Mouse (Mus musculus) stomach, embryonic 16.5 days (tissue): ENCODE data around the gene Hoxc12. TPM values are rescaled to one million over a fixed set of nuclear protein-coding genes. Genes with fewer than 3 reads are reported as not detected.

Experiments used
- ATAC-seq: fragments of 200-750 bp; cut with Nextera tagmentation; 2 replicates; pipeline ENCODE4 v1.8.0; 2017; ENCODE audit warnings: moderate number of reproducible peaks, moderate TSS enrichment; ENCODE audit not compliant: insufficient read depth, low FRiP score
- H3K27ac ChIP-seq: fragments of 300-500 bp; sonication (generic); 2 replicates; pipeline ENCODE4 v1.5.1; 2014; ENCODE audit warnings: low read length
- H3K27me3 ChIP-seq: fragments of 300-500 bp; sonication (generic); 2 replicates; pipeline ENCODE4 v1.6.1; 2014; ENCODE audit warnings: low read length, control low read depth, mixed read lengths; ENCODE audit not compliant: control insufficient read depth, insufficient read depth
- H3K36me3 ChIP-seq: fragments of 300-500 bp; sonication (generic); 2 replicates; pipeline ENCODE4 v1.6.1; 2014; ENCODE audit warnings: low read length; ENCODE audit not compliant: control insufficient read depth, insufficient read depth
- H3K4me1 ChIP-seq: fragments of 300-500 bp; sonication (generic); 2 replicates; pipeline ENCODE4 v1.6.1; 2014; ENCODE audit warnings: low read length, control low read depth, mixed read lengths; ENCODE audit not compliant: control insufficient read depth, insufficient read depth
- H3K4me2 ChIP-seq: fragments of 300-500 bp; sonication (generic); 2 replicates; pipeline ENCODE4 v1.6.1; 2014; ENCODE audit warnings: low read depth, low read length, mixed read lengths
- H3K4me3 ChIP-seq: fragments of 300-500 bp; sonication (generic); replicated peaks from 2 replicates; pipeline ENCODE4 v1.5.1; 2014; ENCODE audit warnings: mild to moderate bottlenecking, low read length
- H3K9ac ChIP-seq: fragments of 300-500 bp; sonication (generic); 2 replicates; pipeline ENCODE4 v1.6.1; 2014; ENCODE audit warnings: low read length
- H3K9me3 ChIP-seq: fragments of 300-500 bp; sonication (generic); replicated peaks from 2 replicates; pipeline ENCODE4 v1.6.1; 2016; ENCODE audit warnings: low read length, control low read depth; ENCODE audit not compliant: control insufficient read depth
- WGBS: fragments of 180-500 bp; shearing (Covaris S2); extraction: QIAGEN DNeasy Blood & Tissue Kit; methylation state at CpG from one replicate; pipeline ENCODE4 v1.1.7; 2014; 5-methylcytosine and 5-hydroxymethylcytosine counted together
- polyA plus RNA-seq: library from polyadenylated mRNA; unstranded; fragments of >200 nt; fragmentation: Nextera tagmentation; extraction: Ambion mirVana; gene quantifications from 2 replicates; pipeline ENCODE4 v1.2.1, GENCODE M21; 2015

Hoxc12 gene
- polyA plus RNA-seq, 1 experiment from 2014 or later, result not detected

DNA sequence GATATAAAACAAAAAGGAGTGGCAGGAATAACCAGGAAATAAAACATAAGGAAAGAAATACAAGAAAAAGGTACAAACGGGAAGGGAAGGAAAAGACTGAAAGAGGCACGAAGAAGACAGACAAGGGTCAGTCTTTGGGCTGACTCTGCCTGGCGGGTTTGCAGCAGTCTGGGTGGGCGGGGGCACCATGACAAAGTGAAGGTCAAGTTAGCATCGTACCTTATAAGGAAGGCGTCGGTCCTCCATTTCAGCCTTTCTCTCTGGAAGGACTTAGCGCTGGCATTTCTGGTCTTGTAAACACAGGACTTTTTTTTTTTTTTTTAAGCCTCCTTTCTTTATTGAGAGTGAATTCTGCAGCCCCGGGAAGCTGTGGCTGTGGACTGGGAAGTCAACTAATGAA lies 10.7 kb downstream of the Hoxc12 start:
- H3K9ac ChIP-seq, result no peak overlapping the region
- H3K4me1 ChIP-seq, result no peaks in the 10 kb centered on the region
- H3K4me2 ChIP-seq, result no peak overlapping the region
- no peak for ATAC-seq
- H3K9me3 ChIP-seq, result no peaks in the 10 kb centered on the region
- peaks cover 90% of the 10 kb centered on the region for H3K27me3 ChIP-seq
- 1% methylated on average over 9 of the region's 9 CpGs for WGBS
- no peak overlapping the region for H3K4me3 ChIP-seq
- H3K27ac ChIP-seq, result no peak overlapping the region
- H3K36me3 ChIP-seq, result no peaks in the 10 kb centered on the region

DNA sequence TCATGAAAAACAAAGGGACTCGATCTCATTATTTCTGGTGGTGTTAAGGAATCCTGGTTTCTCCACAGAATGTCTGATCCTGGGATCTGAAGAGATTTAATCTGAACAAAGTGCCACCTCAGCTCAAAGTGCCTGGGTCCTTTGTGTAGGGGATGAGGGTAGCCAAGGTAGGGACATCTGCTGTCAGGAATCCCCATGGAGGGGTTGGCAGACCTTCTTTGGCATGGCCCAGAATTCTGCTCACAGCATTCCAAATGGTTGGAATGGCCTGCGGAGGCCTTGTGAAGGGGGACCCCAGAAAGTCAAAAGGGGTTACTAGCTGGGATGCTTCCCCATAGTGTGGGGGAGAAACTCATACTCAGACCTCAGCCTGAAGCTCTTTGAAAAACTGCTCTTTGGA lies 12.3 kb downstream of the Hoxc12 start:
- ATAC-seq, result no peak
- Histone ChIP-seq H3K9ac (no peak overlapping the region), H3K4me3 (no peak overlapping the region), H3K36me3 (no peaks in the 10 kb centered on the region), H3K9me3 (no peaks in the 10 kb centered on the region), H3K27ac (no peak overlapping the region), H3K4me1 (no peaks in the 10 kb centered on the region), H3K27me3 (peaks cover 90% of the 10 kb centered on the region), H3K4me2 (no peak overlapping the region)
- WGBS, result 19% methylated on average over 2 of the region's 2 CpGs

- Histone ChIP-seq H3K27ac (no peak overlapping the region), H3K4me3 (no peak overlapping the region), H3K9me3 (no peaks in the 10 kb centered on the region), H3K9ac (no peak overlapping the region), H3K36me3 (no peaks in the 10 kb centered on the region), H3K27me3 (peaks cover 94% of the 10 kb centered on the region), H3K4me2 (no peak overlapping the region), H3K4me1 (no peaks in the 10 kb centered on the region)
- 2% methylated on average over 20 of the region's 20 CpGs for WGBS
- ATAC-seq, result no peak
Observed at GRCm38 (mm10) chr15:102949696-102950095, 13.1 kb downstream of the Hoxc12 start.

- H3K4me2 ChIP-seq, result no peak overlapping the region
- H3K4me1 ChIP-seq, result no peaks in the 10 kb centered on the region
- H3K36me3 ChIP-seq, result no peaks in the 10 kb centered on the region
- 12% methylated on average over 2 of the region's 2 CpGs for WGBS
- H3K9ac ChIP-seq, result no peak overlapping the region
- H3K9me3 ChIP-seq, result no peaks in the 10 kb centered on the region
- no peak for ATAC-seq
- no peak overlapping the region for H3K27ac ChIP-seq
- H3K4me3 ChIP-seq, result no peak overlapping the region
- peaks cover 95% of the 10 kb centered on the region for H3K27me3 ChIP-seq
Observed at GRCm38 (mm10) chr15:102950877-102951276, 14.3 kb downstream of the Hoxc12 start.

GRCm38 (mm10) chr15:102953561-102953960 lies 17.0 kb downstream of the Hoxc12 start:
- no peaks in the 10 kb centered on the region for H3K9me3 ChIP-seq
- H3K9ac ChIP-seq, result no peak overlapping the region
- no peak overlapping the region for H3K4me2 ChIP-seq
- 6% methylated on average over 6 of the region's 6 CpGs for WGBS
- H3K27me3 ChIP-seq, result peaks cover 95% of the 10 kb centered on the region
- H3K27ac ChIP-seq, result no peak overlapping the region
- H3K4me3 ChIP-seq, result no peak overlapping the region
- no peak for ATAC-seq
- H3K4me1 ChIP-seq, result no peaks in the 10 kb centered on the region
- H3K36me3 ChIP-seq, result no peaks in the 10 kb centered on the region

GRCm38 (mm10) chr15:102954192-102955006 lies 17.8 kb downstream of the Hoxc12 start, which contains the start of gene Hoxc11:
Hoxc11 (plus strand) TSS chr15:102954427.
- no peaks in the 10 kb centered on the region for H3K4me1 ChIP-seq
- H3K9me3 ChIP-seq, result no peaks in the 10 kb centered on the region
- WGBS, result 2% methylated on average over 56 of the region's 57 CpGs
- peaks cover 92% of the 10 kb centered on the region for H3K27me3 ChIP-seq
- ATAC-seq, result no peak
- no peaks in the 10 kb centered on the region for H3K36me3 ChIP-seq
- no peak within 1 kb of the TSS for H3K4me2 ChIP-seq
- H3K9ac ChIP-seq, result no peak within 1 kb of the TSS
- no peak within 1 kb of the TSS for H3K27ac ChIP-seq
- no peak within 1 kb of the TSS for H3K4me3 ChIP-seq

DNA sequence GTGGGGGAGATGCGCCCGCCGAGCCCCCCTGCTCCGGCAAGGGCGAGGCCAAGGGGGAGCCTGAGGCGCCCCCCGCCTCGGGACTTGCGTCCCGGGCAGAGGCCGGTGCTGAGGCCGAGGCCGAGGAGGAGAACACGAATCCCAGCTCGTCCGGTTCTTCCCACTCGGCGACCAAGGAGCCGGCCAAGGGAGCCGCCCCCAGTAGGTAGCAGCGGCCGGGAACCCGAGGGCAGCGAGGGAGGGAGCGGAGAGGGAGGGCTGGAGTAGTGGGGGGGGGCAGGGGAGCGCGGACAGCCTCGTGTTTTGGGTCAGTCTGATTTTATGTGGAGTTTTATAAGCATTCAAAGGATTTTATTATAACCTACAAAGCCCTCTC lies 18.4 kb downstream of the Hoxc12 start:
- Histone ChIP-seq H3K9me3 (no peaks in the 10 kb centered on the region), H3K27me3 (peaks cover 92% of the 10 kb centered on the region), H3K9ac (no peak overlapping the region), H3K4me3 (no peak overlapping the region), H3K4me1 (no peaks in the 10 kb centered on the region), H3K4me2 (no peak overlapping the region), H3K36me3 (no peaks in the 10 kb centered on the region), H3K27ac (no peak overlapping the region)
- WGBS, result 0% methylated on average over 28 of the region's 28 CpGs
- ATAC-seq, result no peak

GRCm38 (mm10) chr15:102955833-102956640 lies 19.5 kb downstream of the Hoxc12 start:
- Histone ChIP-seq H3K4me3 (no peak overlapping the region), H3K36me3 (no peaks in the 10 kb centered on the region), H3K4me2 (no peak overlapping the region), H3K4me1 (no peaks in the 10 kb centered on the region), H3K9me3 (no peaks in the 10 kb centered on the region), H3K27ac (no peak overlapping the region), H3K9ac (no peak overlapping the region), H3K27me3 (peaks cover 93% of the 10 kb centered on the region)
- no peak for ATAC-seq
- WGBS, result 2% methylated on average over 40 of the region's 40 CpGs

DNA sequence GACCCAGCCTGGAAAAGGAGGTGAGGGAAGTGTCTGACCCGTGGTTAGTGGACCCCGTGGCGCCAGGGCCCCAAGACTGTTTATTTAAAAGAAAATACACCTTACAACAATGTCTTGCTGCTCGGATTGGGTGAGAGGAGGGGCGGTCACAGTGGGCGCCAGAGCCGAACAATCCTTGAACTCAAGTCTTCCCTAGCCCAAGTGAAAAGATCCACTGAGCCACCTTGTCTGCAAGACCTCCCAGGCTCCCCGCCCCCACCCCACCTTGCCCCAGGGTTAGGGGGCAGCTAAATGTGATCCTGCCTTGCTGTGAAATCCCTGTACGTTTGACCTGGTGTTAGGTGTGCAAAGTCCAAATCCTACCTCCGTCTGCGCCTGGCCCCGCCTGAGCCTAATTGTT lies 20.3 kb downstream of the Hoxc12 start:
- no peak overlapping the region for H3K27ac ChIP-seq
- peaks cover 94% of the 10 kb centered on the region for H3K27me3 ChIP-seq
- no peaks in the 10 kb centered on the region for H3K4me1 ChIP-seq
- H3K36me3 ChIP-seq, result no peaks in the 10 kb centered on the region
- H3K9ac ChIP-seq, result no peak overlapping the region
- WGBS, result under 1% methylated on average over 12 of the region's 12 CpGs
- H3K9me3 ChIP-seq, result no peaks in the 10 kb centered on the region
- no peak overlapping the region for H3K4me2 ChIP-seq
- no peak for ATAC-seq
- H3K4me3 ChIP-seq, result no peak overlapping the region
